ENCODE assay signal across 15 mouse cellular contexts in genomic region chr1:57510359-57511120, GRCm38 (mm10).
DNase-seq lines count a peak whose midpoint lies in the region; ATAC-seq and TF ChIP-seq lines count a peak whose summit lies in the region.
"Had no signal": no experiment of that assay in that cellular context is flagged by ENCODE, and none has a peak within 500 bp of the region (broad histone marks: within the 10 kb centered on the region; RNA-seq: fewer than 3 reads in every experiment).

No protein-coding gene starts in this region.

- H3K27me3 ChIP-seq in forebrain, postnatal 0 days (ENCODE audit: insufficient read depth, low read length) = no peaks in the 10 kb centered on the region
- no peaks in the 10 kb centered on the region for H3K27me3 ChIP-seq in midbrain, embryonic 15.5 days (replicated peaks)
- H3K27me3 ChIP-seq in hindbrain, embryonic 12.5 days = no peaks in the 10 kb centered on the region
- H3K27me3 ChIP-seq: heart, embryonic 13.5 days; liver, embryonic 15.5 days had no signal

- peak; percentile 95 for ATAC-seq in forebrain, postnatal 0 days
- no peak for ATAC-seq in midbrain, embryonic 15.5 days (replicated peaks)
- no peak for ATAC-seq in hindbrain, embryonic 12.5 days (ENCODE audit: low FRiP score)

- no peak overlapping the region for H3K27ac ChIP-seq in forebrain, postnatal 0 days (ENCODE audit: low read depth, low read length)
- no peak overlapping the region for H3K27ac ChIP-seq in midbrain, embryonic 15.5 days
- H3K27ac ChIP-seq in hindbrain, embryonic 12.5 days = no peak overlapping the region
- H3K27ac ChIP-seq: heart, embryonic 13.5 days; liver, embryonic 15.5 days had no signal

- no peak overlapping the region for H3K4me3 ChIP-seq in forebrain, postnatal 0 days (ENCODE audit: low read depth, low read length)
- no peak overlapping the region for H3K4me3 ChIP-seq in midbrain, embryonic 15.5 days
- H3K4me3 ChIP-seq in hindbrain, embryonic 12.5 days = no peak overlapping the region
- H3K4me3 ChIP-seq: heart, embryonic 13.5 days; liver, embryonic 15.5 days had no signal

- no peaks in the 10 kb centered on the region; the same call in 1 of the 2 replicates for H3K4me1 ChIP-seq in forebrain, postnatal 0 days (ENCODE audit: insufficient read depth)
- no peaks in the 10 kb centered on the region for H3K4me1 ChIP-seq in midbrain, embryonic 15.5 days
- H3K4me1 ChIP-seq in hindbrain, embryonic 12.5 days = no peaks in the 10 kb centered on the region
- H3K4me1 ChIP-seq: heart, embryonic 13.5 days; liver, embryonic 15.5 days had no signal

- 61% methylated on average over 9 of the region's 9 CpGs for WGBS in forebrain, postnatal 0 days
- WGBS in midbrain, embryonic 15.5 days = 79% methylated on average over 9 of the region's 9 CpGs
- 75% methylated on average over 9 of the region's 9 CpGs for WGBS in hindbrain, embryonic 12.5 days

- peak; percentile 16 for DNase-seq in gastrocnemius, postnatal 14 days
- DNase-seq in gastrocnemius, postnatal 36 days = no peak
- peak; percentile 10 for DNase-seq in right cerebral cortex, postnatal 25 days
- DNase-seq in right cerebral cortex, postnatal 36 days (ENCODE audit: low spot score in 2 of 2) = no peak
- peak; percentile 65 for DNase-seq in forebrain, postnatal 0 days
- DNase-seq: adrenal gland, postnatal 10 days; cerebellum, adult 9-11 months; lung, postnatal 36 days; retina, postnatal 1 day; thymus, adult 18-20 months had no signal

- no peak overlapping the region for H3K9ac ChIP-seq in forebrain, postnatal 0 days
- H3K9ac ChIP-seq in midbrain, embryonic 15.5 days = no peak overlapping the region
- no peak overlapping the region; the same call in 1 of the 2 replicates for H3K9ac ChIP-seq in hindbrain, embryonic 12.5 days
- H3K9ac ChIP-seq: heart, embryonic 13.5 days; liver, embryonic 15.5 days had no signal

- TF ChIP-seq CTCF in forebrain, postnatal 0 days (IDR thresholded peaks at IDR 0.05; ENCODE audit: low read depth) = no peak

- intact Hi-C loops in gastrocnemius, postnatal 14 days (cut with DNase I; ENCODE audit: low total_unique reads) = no loop called here
- intact Hi-C loops in gastrocnemius, postnatal 36 days (cut with DNase I) = no loop called here

- H3K9me3 ChIP-seq in forebrain, postnatal 0 days (ENCODE audit: low read length) = no peaks in the 10 kb centered on the region
- no peaks in the 10 kb centered on the region for H3K9me3 ChIP-seq in midbrain, embryonic 15.5 days
- no peaks in the 10 kb centered on the region for H3K9me3 ChIP-seq in hindbrain, embryonic 12.5 days (replicated peaks)
- H3K9me3 ChIP-seq: heart, embryonic 13.5 days; liver, embryonic 15.5 days had no signal

- H3K36me3 ChIP-seq in forebrain, postnatal 0 days (ENCODE audit: insufficient read depth) = no peaks in the 10 kb centered on the region
- H3K36me3 ChIP-seq in midbrain, embryonic 15.5 days (replicated peaks) = no peaks in the 10 kb centered on the region
- no peaks in the 10 kb centered on the region for H3K36me3 ChIP-seq in hindbrain, embryonic 12.5 days
- H3K36me3 ChIP-seq: heart, embryonic 13.5 days; liver, embryonic 15.5 days had no signal

- H3K4me2 ChIP-seq in forebrain, postnatal 0 days (ENCODE audit: low read depth) = no peak overlapping the region
- no peak overlapping the region for H3K4me2 ChIP-seq in midbrain, embryonic 15.5 days
- no peak overlapping the region for H3K4me2 ChIP-seq in hindbrain, embryonic 12.5 days (replicated peaks)
- H3K4me2 ChIP-seq: heart, embryonic 13.5 days; liver, embryonic 15.5 days; midbrain, embryonic 11.5 days had no signal

Comparison
In these comparisons a context has a peak if more than half of its experiments do, and no peak if none do; other contexts are left out.
1. DNase-seq: peak in gastrocnemius, postnatal 14 days (single experiment), right cerebral cortex, postnatal 25 days (single experiment) and forebrain, postnatal 0 days (single experiment); none in gastrocnemius, postnatal 36 days (0 of 2) and right cerebral cortex, postnatal 36 days (0 of 2).